Mouse (Mus musculus): ENCODE data around the gene Fam149b. TPM values are rescaled to one million over a fixed set of nuclear protein-coding genes. Genes with fewer than 3 reads are reported as not detected.

Fam149b gene
- polyA plus RNA-seq, 1 experiment: 17.7 TPM

GRCm38 (mm10) chr14:20428593-20428992, 80.6 kb downstream of the Fam149b start:
- H3K79me3 ChIP-seq (ENCODE audit: low read depth): no peaks in the 10 kb centered on the region
- H3ac ChIP-seq (ENCODE audit: control insufficient read depth, insufficient read length, low read depth): no peak overlapping the region
- TF ChIP-seq CTCF (IDR thresholded peaks at IDR 0.05; ENCODE audit: control insufficient read depth, insufficient read depth, insufficient read length): no peak
- TF ChIP-seq CEBPB (IDR thresholded peaks at IDR 0.05; ENCODE audit: low read depth): no peak
- TF ChIP-seq USF1 (IDR thresholded peaks at IDR 0.05; ENCODE audit: low read depth): no peak
- TF ChIP-seq MYOG (IDR thresholded peaks at IDR 0.05; ENCODE audit: control insufficient read depth, extremely low read depth, insufficient read length): no peak
- no peak for TF ChIP-seq MYOD1 (IDR thresholded peaks at IDR 0.05; ENCODE audit: control insufficient read depth, insufficient read length, low read depth)
- no peak for TF ChIP-seq MAX (IDR thresholded peaks at IDR 0.05)
- TF ChIP-seq FOSL1 (IDR thresholded peaks at IDR 0.05; ENCODE audit: insufficient read depth, low read length, poor library complexity, severe bottlenecking): no peak
- no peaks in the 10 kb centered on the region for H3K36me3 ChIP-seq (ENCODE audit: control insufficient read depth, insufficient read depth)
- H3K27me3 ChIP-seq (ENCODE audit: control insufficient read depth, insufficient read depth, insufficient read length): no peaks in the 10 kb centered on the region
- no peaks in the 10 kb centered on the region for H3K79me2 ChIP-seq (ENCODE audit: control insufficient read depth, insufficient read depth)
- no peak overlapping the region for H3K4me3 ChIP-seq (ENCODE audit: insufficient read depth, poor library complexity, severe bottlenecking)

DNA sequence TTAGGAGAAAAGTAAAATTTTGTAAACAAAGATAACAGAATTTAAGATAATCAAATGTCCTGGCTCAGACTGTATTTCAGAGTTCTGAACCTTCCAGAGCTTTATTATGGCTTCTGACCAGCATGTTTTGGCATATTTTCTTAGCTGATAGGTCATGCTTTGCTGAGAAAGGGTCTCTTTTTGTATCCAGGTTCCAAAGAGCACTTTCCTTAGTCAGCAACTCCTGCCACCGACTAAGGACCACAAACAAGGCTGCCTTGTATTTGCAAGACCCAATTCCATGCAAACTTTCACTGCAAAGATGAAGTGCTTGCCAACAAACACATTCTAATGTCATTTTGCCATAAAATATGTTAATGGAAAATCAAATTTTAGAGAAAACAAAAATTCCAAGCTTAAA, 81.9 kb downstream of the Fam149b start:
- H3K79me2 ChIP-seq (ENCODE audit: control insufficient read depth, insufficient read depth): no peaks in the 10 kb centered on the region
- H3K27me3 ChIP-seq (ENCODE audit: control insufficient read depth, insufficient read depth, insufficient read length): no peaks in the 10 kb centered on the region
- no peak for TF ChIP-seq FOSL1 (IDR thresholded peaks at IDR 0.05; ENCODE audit: insufficient read depth, low read length, poor library complexity, severe bottlenecking)
- no peak for TF ChIP-seq CEBPB (IDR thresholded peaks at IDR 0.05; ENCODE audit: low read depth)
- no peak for TF ChIP-seq MYOD1 (IDR thresholded peaks at IDR 0.05; ENCODE audit: control insufficient read depth, insufficient read length, low read depth)
- no peak for TF ChIP-seq MYOG (IDR thresholded peaks at IDR 0.05; ENCODE audit: control insufficient read depth, extremely low read depth, insufficient read length)
- no peak for TF ChIP-seq MAX (IDR thresholded peaks at IDR 0.05)
- TF ChIP-seq CTCF (IDR thresholded peaks at IDR 0.05; ENCODE audit: control insufficient read depth, insufficient read depth, insufficient read length): no peak
- no peak for TF ChIP-seq USF1 (IDR thresholded peaks at IDR 0.05; ENCODE audit: low read depth)

DNA sequence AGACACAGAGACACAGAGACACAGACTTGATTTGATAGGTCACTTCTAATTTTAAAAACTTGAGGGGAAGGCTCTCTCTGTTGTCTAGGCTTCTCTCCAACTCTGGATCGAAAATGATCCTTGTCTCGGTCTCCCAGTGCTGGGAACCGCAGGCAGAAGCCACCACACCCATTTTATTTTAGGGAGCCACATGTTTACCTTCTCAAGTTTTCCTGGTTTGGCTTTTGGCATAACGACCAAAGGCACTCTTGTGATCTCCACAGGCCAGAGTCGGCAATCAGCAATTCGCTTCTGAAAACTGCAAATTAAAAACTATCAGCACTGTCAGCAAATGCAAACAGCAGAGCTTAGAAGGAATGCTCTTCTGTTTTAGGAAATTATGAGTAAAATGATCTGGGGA, 83.8 kb downstream of the Fam149b start:
- H3K36me3 ChIP-seq (ENCODE audit: control insufficient read depth, insufficient read depth): no peaks in the 10 kb centered on the region
- no peaks in the 10 kb centered on the region for H3K79me2 ChIP-seq (ENCODE audit: control insufficient read depth, insufficient read depth)
- no peak overlapping the region for H3ac ChIP-seq (ENCODE audit: control insufficient read depth, insufficient read length, low read depth)
- TF ChIP-seq CTCF (IDR thresholded peaks at IDR 0.05; ENCODE audit: control insufficient read depth, insufficient read depth, insufficient read length): no peak
- TF ChIP-seq MYOD1 (IDR thresholded peaks at IDR 0.05; ENCODE audit: control insufficient read depth, insufficient read length, low read depth): no peak
- no peak for TF ChIP-seq MAX (IDR thresholded peaks at IDR 0.05)
- TF ChIP-seq CEBPB (IDR thresholded peaks at IDR 0.05; ENCODE audit: low read depth): no peak
- TF ChIP-seq MYOG (IDR thresholded peaks at IDR 0.05; ENCODE audit: control insufficient read depth, extremely low read depth, insufficient read length): no peak
- TF ChIP-seq USF1 (IDR thresholded peaks at IDR 0.05; ENCODE audit: low read depth): no peak
- TF ChIP-seq FOSL1 (IDR thresholded peaks at IDR 0.05; ENCODE audit: insufficient read depth, low read length, poor library complexity, severe bottlenecking): no peak
- H3K4me3 ChIP-seq (ENCODE audit: insufficient read depth, poor library complexity, severe bottlenecking): no peak overlapping the region
- no peaks in the 10 kb centered on the region for H3K27me3 ChIP-seq (ENCODE audit: control insufficient read depth, insufficient read depth, insufficient read length)
- H3K79me3 ChIP-seq (ENCODE audit: low read depth): no peaks in the 10 kb centered on the region

More for the DNA sequence above, 81.9 kb downstream of the Fam149b start:
- no peak overlapping the region for H3K4me3 ChIP-seq (ENCODE audit: insufficient read depth, poor library complexity, severe bottlenecking)
- no peaks in the 10 kb centered on the region for H3K36me3 ChIP-seq (ENCODE audit: control insufficient read depth, insufficient read depth)
- H3ac ChIP-seq (ENCODE audit: control insufficient read depth, insufficient read length, low read depth): no peak overlapping the region
- no peaks in the 10 kb centered on the region for H3K79me3 ChIP-seq (ENCODE audit: low read depth)

DNA sequence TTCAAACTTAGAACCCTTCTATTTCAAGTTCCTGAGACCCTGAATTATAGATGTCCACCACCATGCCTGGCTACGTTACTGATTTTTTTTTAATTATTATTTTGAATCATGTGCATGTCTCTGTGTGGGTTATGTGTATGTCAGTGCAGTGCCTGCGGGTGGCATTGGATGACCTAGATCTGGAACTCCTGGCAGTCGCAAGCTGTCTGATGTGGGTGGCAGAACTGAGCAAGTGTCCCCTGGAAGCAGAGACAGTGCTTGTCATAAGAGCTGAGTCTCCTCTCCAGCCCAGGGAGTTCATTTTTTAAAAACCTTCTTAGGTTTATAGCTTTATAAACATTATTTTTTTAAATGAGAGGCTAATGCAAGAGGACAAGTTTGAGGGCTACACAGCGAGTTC, 84.5 kb downstream of the Fam149b start:
- Histone ChIP-seq H3ac (ENCODE audit: control insufficient read depth, insufficient read length, low read depth) (no peak overlapping the region), H3K79me3 (ENCODE audit: low read depth) (no peaks in the 10 kb centered on the region), H3K79me2 (ENCODE audit: control insufficient read depth, insufficient read depth) (no peaks in the 10 kb centered on the region), H3K36me3 (ENCODE audit: control insufficient read depth, insufficient read depth) (no peaks in the 10 kb centered on the region), H3K4me3 (ENCODE audit: insufficient read depth, poor library complexity, severe bottlenecking) (no peak overlapping the region), H3K27me3 (ENCODE audit: control insufficient read depth, insufficient read depth, insufficient read length) (no peaks in the 10 kb centered on the region)
- TF ChIP-seq MAX (IDR thresholded peaks at IDR 0.05) (no peak), CEBPB (IDR thresholded peaks at IDR 0.05; ENCODE audit: low read depth) (no peak), MYOG (IDR thresholded peaks at IDR 0.05; ENCODE audit: control insufficient read depth, extremely low read depth, insufficient read length) (no peak), USF1 (IDR thresholded peaks at IDR 0.05; ENCODE audit: low read depth) (no peak), CTCF (IDR thresholded peaks at IDR 0.05; ENCODE audit: control insufficient read depth, insufficient read depth, insufficient read length) (no peak), MYOD1 (IDR thresholded peaks at IDR 0.05; ENCODE audit: control insufficient read depth, insufficient read length, low read depth) (no peak), FOSL1 (IDR thresholded peaks at IDR 0.05; ENCODE audit: insufficient read depth, low read length, poor library complexity, severe bottlenecking) (no peak)

Other genes with a start within 250 kb of the Fam149b start
- 8.0 TPM for gene Saysd1, start 209.6 kb upstream of the Fam149b start, polyA plus RNA-seq (2012; fragmentation: generic; extraction: Trizol)
- gene Kcnk5, start 166.4 kb upstream of the Fam149b start, polyA plus RNA-seq (2012; fragmentation: generic; extraction: Trizol): 10.1 TPM
- gene Kcnk16, start 79.0 kb upstream of the Fam149b start, polyA plus RNA-seq (2012; fragmentation: generic; extraction: Trizol): not detected
- 4.9 TPM for gene Nudt13, start 53.5 kb upstream of the Fam149b start, polyA plus RNA-seq (2012; fragmentation: generic; extraction: Trizol)
- 28.6 TPM for gene Ecd, start within 50 bp of the Fam149b start, polyA plus RNA-seq (2012; fragmentation: generic; extraction: Trizol)
- gene Dnajc9, start 40.7 kb downstream of the Fam149b start, polyA plus RNA-seq (2012; fragmentation: generic; extraction: Trizol): 80.8 TPM
- gene Mrps16, start 45.5 kb downstream of the Fam149b start, polyA plus RNA-seq (2012; fragmentation: generic; extraction: Trizol): 97.2 TPM
- 0.01 TPM for gene Cfap70, start 104.1 kb downstream of the Fam149b start, polyA plus RNA-seq (2012; fragmentation: generic; extraction: Trizol)
- 47.9 TPM for gene Anxa7, start 132.0 kb downstream of the Fam149b start, polyA plus RNA-seq (2012; fragmentation: generic; extraction: Trizol)
- 0.28 TPM for gene Mss51, start 148.7 kb downstream of the Fam149b start, polyA plus RNA-seq (2012; fragmentation: generic; extraction: Trizol)
- gene Ppp3cb, start 198.4 kb downstream of the Fam149b start, polyA plus RNA-seq (2012; fragmentation: generic; extraction: Trizol): 29.9 TPM